Mouse (Mus musculus): ENCODE measurements around the gene Cby1. TPM values are rescaled to one million over a fixed set of nuclear protein-coding genes. Genes with fewer than 3 reads are reported as not detected.
"Not testable (repeated sequence)": the region's sequence is repeated elsewhere in the genome, so short reads cannot be mapped to it uniquely, and the experiment has no call there.

Cby1 gene
- total RNA-seq, 1 experiment from 2014 or later: 46.7 TPM

- ATAC-seq (replicated peaks; ENCODE audit: low read depth, poor library complexity, severe bottlenecking): not testable (repeated sequence)
Measured at GRCm38 (mm10) chr15:79671828-79672348, 12.9 kb downstream of the Cby1 start.

GRCm38 (mm10) chr15:79677936-79678335, 18.9 kb downstream of the Cby1 start:
- ATAC-seq (replicated peaks; ENCODE audit: low read depth, poor library complexity, severe bottlenecking): no peak

- no peak for ATAC-seq (replicated peaks; ENCODE audit: low read depth, poor library complexity, severe bottlenecking)
Measured at GRCm38 (mm10) chr15:79681973-79682372, 23.0 kb downstream of the Cby1 start.

- ATAC-seq (replicated peaks; ENCODE audit: low read depth, poor library complexity, severe bottlenecking): no peak
Measured at GRCm38 (mm10) chr15:79683146-79683545, 24.1 kb downstream of the Cby1 start.

GRCm38 (mm10) chr15:79683707-79684465, 24.9 kb downstream of the Cby1 start:
- no peak for ATAC-seq (replicated peaks; ENCODE audit: low read depth, poor library complexity, severe bottlenecking)

GRCm38 (mm10) chr15:79684616-79685015, 25.6 kb downstream of the Cby1 start:
- no peak for ATAC-seq (replicated peaks; ENCODE audit: low read depth, poor library complexity, severe bottlenecking)

- ATAC-seq (replicated peaks; ENCODE audit: low read depth, poor library complexity, severe bottlenecking): no peak
Measured at GRCm38 (mm10) chr15:79685141-79685641, 26.2 kb downstream of the Cby1 start.

- ATAC-seq (replicated peaks; ENCODE audit: low read depth, poor library complexity, severe bottlenecking): no peak
Measured at GRCm38 (mm10) chr15:79686046-79686869, 27.3 kb downstream of the Cby1 start.

- no peak for ATAC-seq (replicated peaks; ENCODE audit: low read depth, poor library complexity, severe bottlenecking)
Measured at GRCm38 (mm10) chr15:79687175-79687574, 28.2 kb downstream of the Cby1 start.

GRCm38 (mm10) chr15:79687646-79688267, 28.8 kb downstream of the Cby1 start, which contains the start of gene Josd1:
Gene Josd1 (minus strand): TSS chr15:79687919.
- peak; percentile 63 for ATAC-seq (replicated peaks; ENCODE audit: low read depth, poor library complexity, severe bottlenecking)

GRCm38 (mm10) chr15:79688268-79688956, 29.4 kb downstream of the Cby1 start:
- no peak for ATAC-seq (replicated peaks; ENCODE audit: low read depth, poor library complexity, severe bottlenecking)

- no peak for ATAC-seq (replicated peaks; ENCODE audit: low read depth, poor library complexity, severe bottlenecking)
Measured at GRCm38 (mm10) chr15:79689662-79690425, 30.8 kb downstream of the Cby1 start.

- peak; percentile 70 for ATAC-seq (replicated peaks; ENCODE audit: low read depth, poor library complexity, severe bottlenecking)
Measured at GRCm38 (mm10) chr15:79690426-79691022, 31.5 kb downstream of the Cby1 start, which contains the start of gene Gtpbp1. Gene Gtpbp1 (plus strand): TSS chr15:79690845.

- no peak for ATAC-seq (replicated peaks; ENCODE audit: low read depth, poor library complexity, severe bottlenecking)
Measured at GRCm38 (mm10) chr15:79691023-79691508, 32.1 kb downstream of the Cby1 start.

- no peak for ATAC-seq (replicated peaks; ENCODE audit: low read depth, poor library complexity, severe bottlenecking)
Measured at GRCm38 (mm10) chr15:79692334-79692733, 33.3 kb downstream of the Cby1 start.

GRCm38 (mm10) chr15:79693740-79694139, 34.7 kb downstream of the Cby1 start:
- ATAC-seq (replicated peaks; ENCODE audit: low read depth, poor library complexity, severe bottlenecking): peak; percentile 31

GRCm38 (mm10) chr15:79694512-79694911, 35.5 kb downstream of the Cby1 start:
- peak; percentile 59 for ATAC-seq (replicated peaks; ENCODE audit: low read depth, poor library complexity, severe bottlenecking)

GRCm38 (mm10) chr15:79695516-79695915, 36.5 kb downstream of the Cby1 start:
- ATAC-seq (replicated peaks; ENCODE audit: low read depth, poor library complexity, severe bottlenecking): peak; percentile 21; the same call in 1 of the 2 replicates
